Mouse (Mus musculus): Measurements from ENCODE around the gene Dcaf10. TPM values are rescaled to one million over a fixed set of nuclear protein-coding genes. Genes with fewer than 3 reads are reported as not detected.

Dcaf10 gene
- polyA plus RNA-seq, 1 experiment from 2014 or later: 12.3 TPM

DNA sequence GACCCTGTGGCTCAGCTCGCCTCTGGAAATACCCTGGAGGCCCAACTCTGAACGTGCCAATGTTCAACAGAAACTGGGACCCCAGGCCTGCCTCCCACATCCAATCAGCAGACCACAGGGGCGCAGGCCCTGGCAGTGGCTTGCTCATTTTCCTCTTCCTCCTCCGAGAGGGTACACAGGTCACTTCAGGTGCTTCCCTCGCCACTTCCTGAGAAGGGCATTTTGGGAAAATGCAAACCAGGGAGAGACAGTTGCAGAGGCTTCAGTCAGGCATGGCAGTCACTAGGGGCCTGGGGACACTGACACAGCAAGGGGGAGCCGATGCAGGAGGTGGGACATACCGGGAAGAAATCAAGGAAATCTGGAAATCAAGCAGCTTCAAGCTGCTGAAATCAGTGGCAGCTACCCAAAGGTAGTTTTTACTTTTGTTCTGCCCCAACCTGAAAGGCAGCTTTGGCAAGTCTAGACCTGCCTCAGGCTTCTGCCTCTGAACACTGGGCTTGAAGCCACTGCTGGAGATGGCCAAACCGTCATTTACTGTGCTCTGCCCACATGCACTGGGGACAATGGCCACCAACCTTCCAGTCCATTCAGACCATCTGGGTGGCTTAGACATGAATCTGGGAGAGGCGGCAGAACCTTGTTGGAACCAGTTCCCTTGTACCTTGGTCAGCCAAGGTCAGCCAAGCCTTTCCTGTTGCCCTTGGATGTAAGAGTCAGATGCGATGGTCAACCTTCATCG lies 79.8 kb downstream of the Dcaf10 start:
- no peak for DNase-seq (ENCODE audit: low spot score, missing footprints)
- no peak overlapping the region for H3K27ac ChIP-seq (ENCODE audit: low read depth, low read length)
- H3K9ac ChIP-seq (ENCODE audit: low read length): no peak overlapping the region
- H3K27me3 ChIP-seq (ENCODE audit: control insufficient read depth, insufficient read depth, low read length): no peaks in the 10 kb centered on the region
- H3K36me3 ChIP-seq (ENCODE audit: control insufficient read depth, insufficient read depth, low read length): no peaks in the 10 kb centered on the region
- H3K4me1 ChIP-seq (ENCODE audit: control insufficient read depth, insufficient read depth, low read length): peaks cover 4% of the 10 kb centered on the region
- no peak for ATAC-seq (ENCODE audit: low FRiP score)
- WGBS: 76% methylated on average over 11 of the region's 11 CpGs
- H3K4me2 ChIP-seq: no peak overlapping the region
- H3K9me3 ChIP-seq (ENCODE audit: control insufficient read depth, low read length): no peaks in the 10 kb centered on the region
- H3K4me3 ChIP-seq (ENCODE audit: low read depth, low read length): no peak overlapping the region

DNA sequence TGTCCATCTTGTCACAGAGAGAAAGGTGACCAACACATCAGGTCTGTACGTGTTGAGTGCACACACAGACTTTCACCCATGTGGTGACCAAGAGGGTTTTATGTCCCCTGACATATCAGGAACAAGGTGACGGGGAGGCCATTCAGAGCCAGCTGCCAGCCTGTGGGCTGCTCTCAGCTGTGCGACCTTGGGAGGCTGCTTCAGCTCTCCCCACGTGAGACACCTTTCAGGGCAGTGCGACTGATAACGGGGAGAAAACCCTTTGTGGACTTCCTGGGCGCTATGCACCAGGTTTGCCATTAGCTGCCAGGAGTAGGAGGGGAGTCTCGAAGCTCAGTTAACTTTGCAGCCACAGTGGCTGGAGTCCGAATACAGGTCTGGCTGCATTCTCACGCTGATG lies 80.7 kb downstream of the Dcaf10 start:
- no peaks in the 10 kb centered on the region for H3K27me3 ChIP-seq (ENCODE audit: control insufficient read depth, insufficient read depth, low read length)
- 81% methylated on average over 10 of the region's 10 CpGs for WGBS
- H3K9ac ChIP-seq (ENCODE audit: low read length): no peak overlapping the region
- H3K4me3 ChIP-seq (ENCODE audit: low read depth, low read length): no peak overlapping the region
- H3K4me2 ChIP-seq: no peak overlapping the region
- no peak for DNase-seq (ENCODE audit: low spot score, missing footprints)
- H3K36me3 ChIP-seq (ENCODE audit: control insufficient read depth, insufficient read depth, low read length): no peaks in the 10 kb centered on the region
- ATAC-seq (ENCODE audit: low FRiP score): no peak
- H3K4me1 ChIP-seq (ENCODE audit: control insufficient read depth, insufficient read depth, low read length): peaks cover 10% of the 10 kb centered on the region
- no peak overlapping the region for H3K27ac ChIP-seq (ENCODE audit: low read depth, low read length)
- no peaks in the 10 kb centered on the region for H3K9me3 ChIP-seq (ENCODE audit: control insufficient read depth, low read length)

DNA sequence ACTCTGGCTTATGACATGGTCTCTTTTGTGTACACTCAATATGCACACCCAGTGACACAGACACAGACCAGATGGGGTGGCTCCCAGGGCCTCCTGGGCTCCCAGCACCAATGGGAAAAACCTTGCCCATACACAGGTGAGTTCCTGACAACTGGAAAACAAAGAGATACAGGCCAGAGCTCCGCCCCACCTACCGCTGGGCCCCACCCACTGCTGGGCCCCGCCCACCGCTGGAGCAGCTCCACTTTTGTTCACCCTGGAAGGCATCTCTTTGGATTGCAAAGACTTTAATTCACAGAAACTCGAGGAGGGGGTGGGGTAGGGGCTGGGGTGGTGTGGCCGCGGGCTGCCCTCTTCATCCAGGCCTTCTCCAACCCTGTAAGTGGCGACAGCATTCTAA lies 81.5 kb downstream of the Dcaf10 start:
- Histone ChIP-seq H3K4me3 (ENCODE audit: low read depth, low read length) (no peak overlapping the region), H3K36me3 (ENCODE audit: control insufficient read depth, insufficient read depth, low read length) (no peaks in the 10 kb centered on the region), H3K27ac (ENCODE audit: low read depth, low read length) (no peak overlapping the region), H3K9me3 (ENCODE audit: control insufficient read depth, low read length) (no peaks in the 10 kb centered on the region), H3K4me1 (ENCODE audit: control insufficient read depth, insufficient read depth, low read length) (peaks cover 10% of the 10 kb centered on the region), H3K27me3 (ENCODE audit: control insufficient read depth, insufficient read depth, low read length) (no peaks in the 10 kb centered on the region), H3K4me2 (no peak overlapping the region), H3K9ac (ENCODE audit: low read length) (no peak overlapping the region)
- WGBS: 24% methylated on average over 8 of the region's 8 CpGs
- DNase-seq (ENCODE audit: low spot score, missing footprints) (no peak), ATAC-seq (ENCODE audit: low FRiP score) (0 out of 2 replicates have a peak, but pooled peaks have one; percentile 20)

DNA sequence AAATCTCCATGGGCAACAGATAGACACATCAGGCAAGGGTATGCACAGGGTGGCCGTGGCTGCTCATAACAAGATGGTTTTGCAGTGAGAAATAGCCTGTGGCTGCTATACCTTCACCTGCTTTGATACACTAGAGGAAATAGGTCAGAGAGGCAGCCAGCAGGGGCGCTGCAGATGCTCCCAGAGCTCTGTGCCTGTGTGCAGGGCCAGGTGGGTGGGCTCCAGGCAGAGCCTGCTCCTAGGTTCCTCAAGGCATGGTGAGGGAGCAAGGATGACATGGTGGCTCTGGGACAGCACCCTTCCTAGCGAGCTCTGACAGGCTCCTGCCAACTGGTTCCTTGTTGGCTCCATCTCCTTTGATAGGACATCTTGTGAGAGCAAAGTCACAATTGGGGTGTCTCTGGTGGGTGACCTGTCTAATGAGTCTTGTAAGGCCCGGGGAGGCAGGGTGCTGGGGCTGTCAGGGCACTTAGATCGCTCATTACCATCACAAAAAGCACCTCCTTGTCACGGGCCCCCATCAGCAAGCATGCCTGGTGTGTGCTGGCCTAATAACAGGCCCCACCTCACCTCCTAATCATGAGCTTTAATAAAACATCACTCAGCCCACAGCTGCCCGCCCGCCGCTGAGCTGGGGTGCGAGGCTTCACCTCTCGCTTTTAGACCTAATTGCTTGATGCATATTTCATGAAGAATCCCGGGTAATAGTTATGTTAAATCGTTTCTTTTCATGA lies 85.0 kb downstream of the Dcaf10 start:
- WGBS: 61% methylated on average over 13 of the region's 13 CpGs
- Histone ChIP-seq H3K4me2 (no peak overlapping the region), H3K36me3 (ENCODE audit: control insufficient read depth, insufficient read depth, low read length) (no peaks in the 10 kb centered on the region), H3K27me3 (ENCODE audit: control insufficient read depth, insufficient read depth, low read length) (no peaks in the 10 kb centered on the region), H3K27ac (ENCODE audit: low read depth, low read length) (no peak overlapping the region), H3K9me3 (ENCODE audit: control insufficient read depth, low read length) (no peaks in the 10 kb centered on the region), H3K9ac (ENCODE audit: low read length) (no peak overlapping the region), H3K4me1 (ENCODE audit: control insufficient read depth, insufficient read depth, low read length) (peaks cover 10% of the 10 kb centered on the region), H3K4me3 (ENCODE audit: low read depth, low read length) (no peak overlapping the region)
- DNase-seq (ENCODE audit: low spot score, missing footprints) (peak; percentile 91), ATAC-seq (ENCODE audit: low FRiP score) (peak; percentile 70; the same call in 1 of the 2 replicates)

Small RNA genes lying within 50 kb of the gene (microRNA-seq; reads per million reads assigned to microRNA genes)
- gene Gm25692: not detected

Other genes with a start within 250 kb of the Dcaf10 start
- 166 and 185 TPM in 2 replicates for gene Tomm5, start 234.0 kb upstream of the Dcaf10 start, polyA plus RNA-seq (2014; fragmentation: Nextera tagmentation; extraction: Ambion mirVana)
- gene Frmpd1, start 157.2 kb upstream of the Dcaf10 start, polyA plus RNA-seq (2014; fragmentation: Nextera tagmentation; extraction: Ambion mirVana): 1.0 and 1.3 TPM in 2 replicates
- 20.5 and 25.4 TPM in 2 replicates for gene Trmt10b, start 45.0 kb upstream of the Dcaf10 start, polyA plus RNA-seq (2014; fragmentation: Nextera tagmentation; extraction: Ambion mirVana)
- gene Exosc3, start 631 bp downstream of the Dcaf10 start, polyA plus RNA-seq (2014; fragmentation: Nextera tagmentation; extraction: Ambion mirVana): 105 and 109 TPM in 2 replicates
- gene Slc25a51, start 66.7 kb downstream of the Dcaf10 start, polyA plus RNA-seq (2014; fragmentation: Nextera tagmentation; extraction: Ambion mirVana): 63.4 and 78.6 TPM in 2 replicates
- gene Shb, start 190.4 kb downstream of the Dcaf10 start, polyA plus RNA-seq (2014; fragmentation: Nextera tagmentation; extraction: Ambion mirVana): 2.7 and 2.8 TPM in 2 replicates

Measured in midbrain, embryonic 11.5 days (tissue).